Mouse (Mus musculus) erythroblast, embryonic 14.5 days (primary cell): ENCODE measurements around the gene Nol9.

Experiments
- GATA1 ChIP-seq: IDR thresholded peaks from 2 replicates; pipeline ENCODE4 v1.6.1; 2012; ENCODE audit warnings: low read length, inconsistent platforms, mixed read lengths
- TAL1 ChIP-seq: IDR thresholded peaks from 3 replicates; pipeline ENCODE4 v1.6.1; 2012; ENCODE audit warnings: low read length, inconsistent platforms, mixed read lengths

GRCm38 (mm10) chr4:152110689-152111088, 71.6 kb downstream of the Nol9 start:
- TF ChIP-seq GATA1 (peak; percentile 81), TAL1 (peak; percentile 78)
